Mouse (Mus musculus) MEL (cell line): ENCODE measurements at regions not wholly inside any gene's neighbourhood (a gene's known extent, or its start where the extent isn't known, plus 50 kb on each side); places are given as distances from the start of the nearest gene placed in this dataset.

Experiments
- BHLHE40 ChIP-seq: IDR thresholded peaks from 2 replicates; pipeline ENCODE4 v1.6.1; 2012; ENCODE audit warnings: low read depth, mild to moderate bottlenecking, inconsistent platforms, low read length, improper control_type of control experiment, borderline replicate concordance
- CHD2 ChIP-seq: IDR thresholded peaks from 2 replicates; pipeline ENCODE4 v1.6.1; 2011; ENCODE audit warnings: low read length, improper control_type of control experiment
- CTCF ChIP-seq, 3 experiments: IDR thresholded peaks in 2 of 3; conservative IDR thresholded peaks in 1 of 3; 2 replicates each; pipeline ENCODE4 v1.5.1; 2011 to 2012; ENCODE audit warnings: low read length in 3 of 3, low read depth in 2 of 3, mild to moderate bottlenecking in 2 of 3, improper control_type of control experiment in 1 of 3, inconsistent platforms in 1 of 3, mixed read lengths in 1 of 3, moderate library complexity in 1 of 3; ENCODE audit not compliant: control insufficient read depth in 1 of 3, insufficient read depth in 1 of 3, poor library complexity in 1 of 3, severe bottlenecking in 1 of 3
- GATA1 ChIP-seq: IDR thresholded peaks from 2 replicates; pipeline ENCODE4 v1.6.1; 2011; ENCODE audit warnings: low read depth, low read length, improper control_type of control experiment
- HCFC1 ChIP-seq: IDR thresholded peaks from 2 replicates; pipeline ENCODE4 v1.6.1; 2012; ENCODE audit warnings: low read depth, mild to moderate bottlenecking, inconsistent platforms, low read length, improper control_type of control experiment, moderate library complexity
- MAX ChIP-seq: IDR thresholded peaks from 2 replicates; pipeline ENCODE4 v1.6.1; 2011; ENCODE audit warnings: low read length, improper control_type of control experiment
- POLR2A ChIP-seq, 2 experiments: IDR thresholded peaks; 2 replicates each; pipeline ENCODE4 v1.6.1; 2011 to 2012; ENCODE audit warnings: low read length in 2 of 2, mild to moderate bottlenecking in 2 of 2, control low read depth in 1 of 2, improper control_type of control experiment in 1 of 2, low read depth in 1 of 2, moderate library complexity in 1 of 2; ENCODE audit not compliant: control insufficient read depth in 1 of 2, insufficient read depth in 1 of 2, poor library complexity in 1 of 2
- POLR2AphosphoS5 ChIP-seq: IDR thresholded peaks from 2 replicates; pipeline ENCODE4 v1.6.1; 2012; ENCODE audit warnings: low read depth, borderline replicate concordance, mild to moderate bottlenecking, inconsistent platforms, low read length, moderate library complexity, mixed read lengths
- SMC3 ChIP-seq: IDR thresholded peaks from 2 replicates; pipeline ENCODE4 v1.6.1; 2011; ENCODE audit warnings: low read depth, low read length, improper control_type of control experiment
- ZMIZ1 ChIP-seq: IDR thresholded peaks from 2 replicates; pipeline ENCODE4 v1.6.1; 2012; ENCODE audit warnings: low read depth, mild to moderate bottlenecking, inconsistent platforms, low read length, improper control_type of control experiment, moderate library complexity

GRCm38 (mm10) chr1:112384015-112384414 lies 519.3 kb upstream of the Dsel start:
- TF ChIP-seq CTCF (IDR thresholded peaks at IDR 0.05 in 2 of 3, conservative IDR thresholded peaks at IDR 0.05 in 1 of 3; ENCODE audit: control insufficient read depth in 1 of 3, insufficient read depth in 1 of 3, low read depth in 2 of 3, low read length in 3 of 3, poor library complexity in 1 of 3, severe bottlenecking in 1 of 3) (no peak), CHD2 (no peak), BHLHE40 (no peak), MAX (no peak), POLR2A (IDR thresholded peaks at IDR 0.05; ENCODE audit: control insufficient read depth in 1 of 2, insufficient read depth in 1 of 2, low read depth in 1 of 2, low read length in 2 of 2, poor library complexity in 1 of 2) (no peak), POLR2AphosphoS5 (no peak), SMC3 (no peak), HCFC1 (no peak), ZMIZ1 (no peak), GATA1 (no peak)
